Mouse (Mus musculus) liver, adult (tissue): ENCODE measurements around the gene Afmid.

Experiments used
- GATA4 ChIP-seq: IDR thresholded peaks from 2 replicates; pipeline ENCODE4 v1.6.1; 2014; ENCODE audit warnings: mild to moderate bottlenecking, low read length; ENCODE audit not compliant: insufficient replicate concordance

Gene Afmid

DNA sequence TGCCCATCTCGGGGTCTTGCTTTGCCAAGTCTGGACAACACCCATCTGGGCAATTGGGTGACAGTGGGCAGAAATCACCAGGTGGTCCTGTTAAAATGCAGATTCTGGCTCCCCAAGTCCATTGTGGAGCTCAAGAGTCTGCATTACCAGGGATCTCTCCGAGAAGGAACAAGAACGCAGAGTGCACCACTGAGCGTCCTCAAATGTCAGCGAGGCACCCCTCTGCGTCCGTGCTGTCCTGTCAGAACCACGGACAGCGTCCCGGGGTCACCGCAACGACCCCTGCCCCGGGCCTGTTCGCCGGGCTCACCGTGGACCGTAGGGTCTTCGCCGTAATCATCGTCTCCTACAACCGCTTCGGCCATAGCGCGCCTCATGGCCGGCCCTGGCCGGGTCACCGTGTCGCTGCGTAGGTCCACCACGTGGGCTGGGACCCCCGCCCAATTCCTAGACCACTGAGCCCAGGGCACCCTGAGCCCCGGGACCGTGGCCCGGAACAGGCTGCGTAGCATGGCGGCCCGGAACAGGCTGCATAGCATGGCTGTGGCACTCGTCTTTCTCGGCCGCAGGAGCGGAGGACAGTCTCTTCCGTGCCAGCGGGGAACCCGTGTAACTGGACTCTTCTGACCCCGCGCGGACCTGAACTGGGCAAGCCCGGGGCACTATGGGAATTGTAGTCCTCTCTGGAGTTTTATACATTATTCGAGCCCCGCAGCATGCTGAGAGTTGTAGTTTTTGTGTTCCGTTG lies 47.3 kb downstream of the Afmid start, which contains the start of gene Tha1:
Tha1 (minus strand) TSS at position 621 of the 748 bp plus-strand sequence.
- no peak for TF ChIP-seq GATA4

DNA sequence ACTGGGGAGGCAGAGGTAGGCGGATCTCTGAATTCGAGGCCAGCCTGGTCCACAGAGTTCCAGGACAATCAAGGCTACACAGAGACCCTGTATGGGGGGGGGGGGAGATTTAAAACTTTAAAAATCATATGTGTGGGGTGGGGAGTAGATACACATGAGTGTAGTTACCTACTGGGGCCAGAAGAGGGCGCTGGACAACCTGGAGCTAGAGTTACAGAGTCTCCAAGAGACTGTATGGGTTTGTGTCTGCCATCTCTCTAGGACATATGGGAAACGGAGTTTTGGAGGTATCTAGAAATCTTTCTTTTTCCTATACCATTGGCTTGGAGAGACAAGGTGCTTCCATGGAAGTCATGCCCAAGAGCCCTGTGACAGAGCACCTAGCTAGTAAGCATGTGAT lies 48.7 kb downstream of the Afmid start:
- TF ChIP-seq GATA4, result no peak

- TF ChIP-seq GATA4, result no peak
These were observed 50.0 kb downstream of the Afmid start for GRCm38 (mm10) chr11:117875681-117876080.

- TF ChIP-seq GATA4, result peak; percentile 86; the same call in 1 of the 2 replicates
These were observed 52.4 kb downstream of the Afmid start for GRCm38 (mm10) chr11:117877917-117878745.

DNA sequence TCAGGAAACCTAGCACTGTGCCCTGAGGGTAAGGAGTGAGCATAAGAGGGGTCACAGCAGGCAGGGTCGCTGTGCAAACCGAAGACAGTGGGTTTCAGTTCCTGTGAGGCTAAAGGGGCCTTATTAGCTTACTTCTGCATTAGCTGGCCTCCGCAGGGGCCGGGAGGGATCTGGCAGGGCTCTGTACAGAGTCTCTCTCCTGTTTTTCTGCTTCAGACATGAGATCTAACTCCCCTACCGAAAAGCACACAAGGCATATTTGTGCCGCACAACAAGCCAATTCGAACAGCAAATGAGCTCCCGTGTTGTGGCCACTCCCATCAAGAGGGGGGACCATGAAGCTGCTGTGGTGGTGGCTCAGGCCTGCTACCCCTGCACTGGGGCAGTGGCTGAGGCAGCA lies 53.2 kb downstream of the Afmid start:
- no peak for TF ChIP-seq GATA4

- no peak for TF ChIP-seq GATA4
These were observed 54.0 kb downstream of the Afmid start for GRCm38 (mm10) chr11:117879676-117880075.

- TF ChIP-seq GATA4, result no peak
These were observed 54.7 kb downstream of the Afmid start for GRCm38 (mm10) chr11:117880336-117880976.

DNA sequence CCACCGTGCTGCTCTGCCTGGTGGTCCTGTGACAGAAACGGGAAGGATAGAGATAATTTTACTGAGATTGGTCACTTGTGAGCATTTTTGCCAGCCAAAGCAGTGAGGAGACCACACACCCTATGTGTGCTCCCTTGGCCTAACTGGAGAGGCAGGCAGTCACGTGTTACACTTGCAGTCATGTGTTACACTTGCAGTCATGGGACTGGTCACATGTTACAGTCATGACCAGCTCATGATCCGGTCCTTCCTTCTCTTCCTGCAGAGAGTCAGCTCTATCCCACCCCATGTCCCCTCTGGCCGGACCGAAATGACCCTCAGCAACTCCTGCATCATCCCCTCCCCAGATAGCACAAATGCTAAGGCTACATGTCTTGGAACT lies 55.2 kb downstream of the Afmid start:
- no peak for TF ChIP-seq GATA4

GRCm38 (mm10) chr11:117881787-117882186 lies 56.1 kb downstream of the Afmid start:
- no peak for TF ChIP-seq GATA4

- no peak for TF ChIP-seq GATA4
These were observed 56.5 kb downstream of the Afmid start for GRCm38 (mm10) chr11:117882208-117882607.

- no peak for TF ChIP-seq GATA4
These were observed 60.3 kb downstream of the Afmid start for GRCm38 (mm10) chr11:117886000-117886399.

- TF ChIP-seq GATA4, result no peak
These were observed 62.6 kb downstream of the Afmid start for GRCm38 (mm10) chr11:117888168-117888852.

- TF ChIP-seq GATA4, result no peak
These were observed 63.4 kb downstream of the Afmid start for GRCm38 (mm10) chr11:117888853-117889822.
